Mouse (Mus musculus) CH12.LX (cell line): Measurements from ENCODE around the gene Arhgef6. TPM values are rescaled to one million over a fixed set of nuclear protein-coding genes. Genes with fewer than 3 reads are reported as not detected.

Experiments
- DNase-seq: peaks from one replicate; pipeline ENCODE4 v3.0.0-alpha.2; 2013; ENCODE audit errors: extremely low read depth
- H3K27ac ChIP-seq: 2 replicates; pipeline ENCODE4 v1.5.1; 2012; ENCODE audit warnings: low read depth, mild to moderate bottlenecking, control low read depth, moderate library complexity; ENCODE audit not compliant: insufficient read depth
- H3K27me3 ChIP-seq: replicated peaks from 2 replicates; pipeline ENCODE3; 2012; ENCODE audit warnings: inconsistent platforms
- H3K36me3 ChIP-seq, 2 experiments: replicated peaks in 1 of 2; 2 replicates each; pipeline versions ENCODE3 to v1.6.1; 2012; ENCODE audit warnings: inconsistent platforms in 1 of 2, low read length in 1 of 2, mild to moderate bottlenecking in 1 of 2, mixed read lengths in 1 of 2, moderate library complexity in 1 of 2; ENCODE audit not compliant: control insufficient read depth in 1 of 2, insufficient read depth in 1 of 2
- H3K4me1 ChIP-seq, 2 experiments: 2 replicates each; pipeline ENCODE4 v1.6.1; 2012; ENCODE audit warnings: inconsistent platforms in 1 of 2, moderate library complexity in 1 of 2; ENCODE audit not compliant: insufficient read depth in 2 of 2, control insufficient read depth in 1 of 2
- H3K4me2 ChIP-seq: 2 replicates; pipeline ENCODE4 v1.6.1; 2012; ENCODE audit warnings: low read depth, mild to moderate bottlenecking, control low read depth; ENCODE audit not compliant: poor library complexity, insufficient read depth, severe bottlenecking
- H3K4me3 ChIP-seq, 3 experiments: fragments of 150-350 bp in 1 of 3; sonication (generic) in 1 of 3; replicated peaks in 1 of 3; 2 replicates each; pipeline versions ENCODE3 to v1.5.1; 2011 to 2012; ENCODE audit warnings: low read depth in 2 of 3, low read length in 2 of 3, mild to moderate bottlenecking in 2 of 3, moderate library complexity in 2 of 3, control low read depth in 1 of 3, improper control_type of control experiment in 1 of 3, inconsistent platforms in 1 of 3, mixed read lengths in 1 of 3; ENCODE audit not compliant: poor library complexity in 1 of 3
- H3K79me2 ChIP-seq: replicated peaks from 2 replicates; pipeline ENCODE4 v1.6.1; 2012; ENCODE audit warnings: mild to moderate bottlenecking, moderate library complexity; ENCODE audit not compliant: control insufficient read depth, poor library complexity, insufficient read depth, severe bottlenecking; ENCODE audit errors: extremely low read depth
- H3K9ac ChIP-seq: 2 replicates; pipeline ENCODE4 v1.6.1; 2012; ENCODE audit warnings: low read depth, mild to moderate bottlenecking, control low read depth, moderate library complexity; ENCODE audit not compliant: insufficient read depth
- H3K9me3 ChIP-seq: replicated peaks from 2 replicates; pipeline ENCODE3; 2012; ENCODE audit warnings: low read length, inconsistent platforms, mixed read lengths
- CHD1 ChIP-seq: IDR thresholded peaks from 2 replicates; pipeline ENCODE4 v1.6.1; 2012; ENCODE audit warnings: low read depth, low read length, improper control_type of control experiment, inconsistent platforms
- CTCF ChIP-seq, 2 experiments: IDR thresholded peaks in 1 of 2; conservative IDR thresholded peaks in 1 of 2; 2 replicates each; pipeline ENCODE4 v1.5.1; 2011 to 2012; ENCODE audit warnings: low read depth in 2 of 2, low read length in 2 of 2, improper control_type of control experiment in 1 of 2, inconsistent platforms in 1 of 2, mild to moderate bottlenecking in 1 of 2, moderate library complexity in 1 of 2
- ELF1 ChIP-seq: IDR thresholded peaks from 2 replicates; pipeline ENCODE4 v1.6.1; 2014; ENCODE audit warnings: low read depth, mild to moderate bottlenecking, inconsistent platforms, low read length, improper control_type of control experiment
- IRF4 ChIP-seq: IDR thresholded peaks from 2 replicates; pipeline ENCODE4 v1.6.1; 2014; ENCODE audit warnings: low read depth, mild to moderate bottlenecking, inconsistent platforms, low read length, improper control_type of control experiment
- JUND ChIP-seq: conservative IDR thresholded peaks from 2 replicates; pipeline ENCODE4 v1.6.1; 2011; ENCODE audit warnings: low read depth, low read length, improper control_type of control experiment
- MAX ChIP-seq: IDR thresholded peaks from 2 replicates; pipeline ENCODE4 v1.6.1; 2011; ENCODE audit warnings: low read length, improper control_type of control experiment
- MEF2A ChIP-seq: IDR thresholded peaks from 2 replicates; pipeline ENCODE4 v1.6.1; 2014; ENCODE audit warnings: low read depth, mild to moderate bottlenecking, inconsistent platforms, low read length, improper control_type of control experiment, borderline replicate concordance
- MXI1 ChIP-seq: IDR thresholded peaks from 2 replicates; pipeline ENCODE4 v1.6.1; 2011; ENCODE audit warnings: mild to moderate bottlenecking, low read depth, low read length, improper control_type of control experiment
- PAX5 ChIP-seq: IDR thresholded peaks from 2 replicates; pipeline ENCODE4 v1.6.1; 2012; ENCODE audit warnings: low read length, inconsistent platforms, mixed read lengths
- POLR2AphosphoS2 ChIP-seq: IDR thresholded peaks from 2 replicates; pipeline ENCODE4 v1.6.1; 2011; ENCODE audit warnings: low read depth, low read length, improper control_type of control experiment
- RAD21 ChIP-seq: IDR thresholded peaks from 2 replicates; pipeline ENCODE4 v1.6.1; 2011; ENCODE audit warnings: low read depth, mild to moderate bottlenecking, low read length, improper control_type of control experiment, moderate library complexity
- SMC3 ChIP-seq: IDR thresholded peaks from 2 replicates; pipeline ENCODE4 v1.6.1; 2011; ENCODE audit warnings: low read depth, low read length, improper control_type of control experiment
- TCF12 ChIP-seq: IDR thresholded peaks from 2 replicates; pipeline ENCODE4 v1.6.1; 2014; ENCODE audit warnings: low read depth, mild to moderate bottlenecking, inconsistent platforms, low read length, improper control_type of control experiment
- ZKSCAN1 ChIP-seq: IDR thresholded peaks from 2 replicates; pipeline ENCODE4 v1.6.1; 2012; ENCODE audit warnings: low read depth, inconsistent platforms, low read length, improper control_type of control experiment, borderline replicate concordance
- dilution Hi-C: fragments of 300-500 bp; cut with MboI; formaldehyde crosslinking; loops from 2 replicates; pipeline ENCODE4 v1.14.3; 2020; ENCODE audit warnings: low sequenced_read_pairs; ENCODE audit not compliant: extremely low pct_unique_long_range_greater_than_20kb, extremely low pct_ligation_motif_present
- in situ Hi-C: fragments of 300-500 bp; cut with MboI; formaldehyde crosslinking; loops from 3 replicates; pipeline ENCODE4 v1.14.3; 2019; ENCODE audit warnings: low sequenced_read_pairs, low pct_ligation_motif_present, low pct_unique_long_range_greater_than_20kb, mixed read lengths
- polyA plus RNA-seq: library from polyadenylated mRNA; unstranded; fragments of >175 nt; gene quantifications from 2 replicates; pipeline ENCODE4 v1.2.1, GENCODE M21; 2012; ENCODE audit warnings: low read depth; ENCODE audit not compliant: insufficient read length
- total RNA-seq, 2 experiments: library from RNA; depleted of rRNA; stranded (reverse); fragments of 300-350 nt in 1 of 2; fragments of >200 nt in 1 of 2; gene quantifications; 2 replicates each; pipeline ENCODE4 v1.2.3; 2012 to 2014

The Arhgef6 gene
- total and polyA plus RNA-seq, 3 experiments = 69.8 to 206 (median 162) TPM

DNA sequence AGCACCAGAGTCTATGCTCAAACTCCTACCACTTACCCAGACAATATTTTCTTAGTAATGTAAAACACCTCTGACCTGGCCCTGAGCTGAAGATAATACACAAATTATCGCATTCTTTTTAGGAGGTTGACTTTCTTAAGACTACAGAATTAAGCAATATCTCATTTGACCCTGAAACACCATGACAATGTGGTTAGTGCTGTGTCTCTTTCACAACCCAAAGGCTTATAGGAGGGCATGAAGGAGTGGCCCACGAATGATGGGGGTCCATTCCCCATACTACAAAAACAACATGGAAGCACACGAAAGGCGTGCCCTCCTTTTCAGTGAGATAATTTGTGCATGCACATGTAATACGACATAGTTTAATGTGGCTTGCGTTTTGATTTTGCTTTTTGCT is 3.2 kb downstream of the Arhgef6 start:
- peaks cover 18 to 25% of the 10 kb centered on the region in 2 experiments for H3K36me3 ChIP-seq
- peaks cover 34% of the 10 kb centered on the region for H3K79me2 ChIP-seq
- no peaks in the 10 kb centered on the region for H3K27me3 ChIP-seq
- no peak overlapping the region for H3K27ac ChIP-seq
- in situ Hi-C loops = no loop called here
- no peak for TF ChIP-seq ELF1
- no peak for TF ChIP-seq ZKSCAN1
- TF ChIP-seq CTCF (conservative IDR thresholded peaks at IDR 0.05 in 1 of 2, IDR thresholded peaks at IDR 0.05 in 1 of 2; ENCODE audit: low read depth in 2 of 2, low read length in 2 of 2) = no peak
- TF ChIP-seq MAX = no peak
- no peak for TF ChIP-seq TCF12
- no peak for TF ChIP-seq POLR2AphosphoS2
- no peak for TF ChIP-seq CHD1
- TF ChIP-seq MXI1 = no peak
- no peak for TF ChIP-seq IRF4
- no peak for TF ChIP-seq PAX5
- TF ChIP-seq MEF2A = no peak
- TF ChIP-seq RAD21 = no peak
- TF ChIP-seq JUND = no peak
- no peak for TF ChIP-seq SMC3
- H3K9ac ChIP-seq = no peak overlapping the region
- no peak overlapping the region for H3K4me2 ChIP-seq
- dilution Hi-C loops = no loop called here
- no peak overlapping the region for H3K4me3 ChIP-seq
- H3K9me3 ChIP-seq = no peaks in the 10 kb centered on the region
- DNase-seq = no peak
- H3K4me1 ChIP-seq = peaks cover 2 to 11% of the 10 kb centered on the region in 2 experiments; a peak in 2 of 4 replicates

DNA sequence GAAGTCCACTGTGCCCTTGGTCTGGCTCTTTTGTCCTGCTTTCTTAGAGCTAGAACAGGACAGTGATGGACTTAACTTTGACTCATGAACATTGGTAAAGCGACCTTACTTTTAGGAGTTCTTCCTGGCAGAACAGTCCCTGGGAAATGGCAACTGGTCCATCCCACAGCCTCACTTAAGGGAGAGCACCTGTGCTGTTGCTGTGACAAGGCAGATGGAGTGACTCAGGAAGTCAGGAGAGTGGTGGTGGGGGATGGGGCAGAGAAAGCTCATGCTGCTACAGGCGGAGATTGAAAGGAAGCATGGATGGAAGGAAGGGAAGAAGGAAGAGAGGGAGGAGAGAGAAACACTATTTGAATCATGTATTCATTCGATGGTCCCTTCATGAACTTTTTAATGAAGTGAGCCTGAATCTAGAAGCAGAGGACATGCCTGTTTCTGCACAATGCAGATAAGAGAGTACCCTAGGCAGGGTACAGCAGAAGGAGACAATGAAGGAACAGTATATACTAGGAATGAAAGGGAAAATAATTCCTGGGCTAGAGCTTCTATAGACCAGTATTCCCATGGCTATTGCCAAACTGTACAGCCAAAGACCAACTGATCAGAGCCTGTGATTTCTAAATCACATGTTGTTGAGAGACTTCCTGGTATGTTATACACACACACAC is 10.7 kb downstream of the Arhgef6 start:
- Histone ChIP-seq H3K4me1 (peaks cover 2 to 15% of the 10 kb centered on the region in 2 experiments; a peak in 2 of 4 replicates), H3K9ac (no peak overlapping the region), H3K27me3 (no peaks in the 10 kb centered on the region), H3K27ac (no peak overlapping the region), H3K4me3 (no peak overlapping the region), H3K9me3 (no peaks in the 10 kb centered on the region), H3K4me2 (no peak overlapping the region), H3K36me3 (peaks cover 22 to 35% of the 10 kb centered on the region in 2 experiments), H3K79me2 (peaks cover 19% of the 10 kb centered on the region)
- in situ Hi-C loops (no loop called here), dilution Hi-C loops (no loop called here)
- DNase-seq = no peak
- TF ChIP-seq SMC3 = no peak
- TF ChIP-seq MXI1 = no peak
